Mouse (Mus musculus) hindlimb bud, embryonic 11.5 days (tissue): ENCODE measurements around the gene Hunk.

Source experiments
- DNase-seq: peaks from one replicate; pipeline ENCODE4 v3.0.0-alpha.2; 2012; ENCODE audit warnings: low read depth, low spot score; ENCODE audit errors: extremely low spot score

The Hunk gene

GRCm38 (mm10) chr16:90433551-90433950, 47.7 kb downstream of the Hunk start:
- no peak for DNase-seq

DNA sequence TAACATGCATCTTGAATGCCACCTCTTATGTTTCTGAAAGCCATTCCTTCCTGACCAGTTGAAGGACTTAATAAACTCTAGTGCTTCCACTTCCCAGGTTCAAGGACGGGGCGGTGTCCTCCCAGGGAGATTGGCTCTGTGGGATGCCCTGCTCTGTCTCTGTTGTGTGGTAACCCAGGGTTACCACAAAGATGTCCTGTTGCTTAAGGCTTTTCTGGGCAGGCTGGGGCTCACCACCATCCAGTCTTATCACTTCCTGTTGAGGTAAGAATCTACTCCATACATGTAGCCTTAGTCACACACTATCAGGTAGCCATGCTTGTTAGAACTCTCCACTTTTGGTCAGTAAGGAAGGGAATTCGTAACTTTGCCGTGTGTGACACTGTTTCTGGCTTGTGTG, 49.4 kb downstream of the Hunk start:
- no peak for DNase-seq

GRCm38 (mm10) chr16:90437276-90437675, 51.5 kb downstream of the Hunk start:
- DNase-seq = no peak

DNA sequence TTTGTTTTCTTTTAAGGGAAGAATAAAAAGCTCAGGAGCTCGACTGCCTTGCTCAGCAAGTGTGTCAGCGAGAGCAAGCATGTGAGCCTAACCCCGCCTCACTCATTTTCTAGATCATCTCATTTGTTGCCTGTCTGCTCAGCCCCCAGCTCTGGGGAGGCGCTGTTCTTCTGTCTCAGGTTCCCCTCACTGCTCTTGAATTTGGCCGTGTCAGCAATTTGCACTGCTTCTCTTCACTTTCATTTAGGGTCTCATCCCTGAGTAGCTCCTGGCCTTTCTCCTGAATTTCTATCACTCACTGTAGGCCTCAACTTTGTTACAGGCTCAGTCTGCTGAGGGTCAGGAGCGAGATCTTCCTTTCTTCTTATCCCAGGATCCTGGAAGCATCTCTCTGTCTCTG, 53.7 kb downstream of the Hunk start:
- no peak for DNase-seq

DNA sequence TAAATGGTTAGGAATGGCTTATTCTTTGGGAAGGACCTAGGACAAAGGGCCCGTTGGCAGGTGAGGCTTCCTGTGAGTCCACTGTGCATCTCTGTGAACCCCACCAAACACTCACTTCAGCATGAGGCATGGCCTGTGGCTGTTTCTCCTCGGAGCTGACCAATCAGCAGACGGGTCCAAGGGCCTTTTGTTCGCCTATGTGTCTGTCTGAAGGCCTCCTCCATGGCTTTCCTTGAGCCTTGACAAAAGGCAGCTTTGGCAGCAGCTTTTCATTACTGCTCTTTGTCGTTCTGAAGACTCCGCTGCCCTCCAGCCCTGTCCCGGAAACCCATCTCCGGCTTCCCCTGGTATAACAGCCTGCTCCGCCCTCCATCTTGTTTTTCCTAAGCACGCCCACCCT, 54.8 kb downstream of the Hunk start:
- DNase-seq = no peak

- no peak for DNase-seq
Measured at GRCm38 (mm10) chr16:90442991-90443390, 57.2 kb downstream of the Hunk start.

DNA sequence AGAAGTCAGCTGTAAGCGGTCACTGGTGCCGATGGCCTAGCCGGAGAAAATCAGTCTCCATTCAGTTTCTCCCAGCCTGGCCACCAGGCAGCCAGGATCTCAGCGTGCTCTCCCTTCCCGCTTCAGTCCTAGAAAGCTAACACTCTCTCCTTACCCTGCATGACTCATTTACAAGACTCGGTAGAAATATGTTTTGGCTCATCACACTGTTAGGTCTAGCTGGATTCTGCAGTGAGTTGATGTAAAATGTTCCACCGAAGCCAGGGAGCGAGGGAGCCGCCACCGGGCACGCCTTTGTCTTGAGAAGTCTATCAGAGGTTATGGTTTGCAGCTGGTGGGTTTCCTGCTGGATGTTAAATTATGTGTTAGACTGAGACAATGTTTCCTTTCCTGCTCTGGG, 67.4 kb downstream of the Hunk start:
- no peak for DNase-seq

- no peak for DNase-seq
Measured at GRCm38 (mm10) chr16:90456495-90457125, 70.8 kb downstream of the Hunk start.

GRCm38 (mm10) chr16:90458899-90459610, 73.2 kb downstream of the Hunk start:
- no peak for DNase-seq

DNA sequence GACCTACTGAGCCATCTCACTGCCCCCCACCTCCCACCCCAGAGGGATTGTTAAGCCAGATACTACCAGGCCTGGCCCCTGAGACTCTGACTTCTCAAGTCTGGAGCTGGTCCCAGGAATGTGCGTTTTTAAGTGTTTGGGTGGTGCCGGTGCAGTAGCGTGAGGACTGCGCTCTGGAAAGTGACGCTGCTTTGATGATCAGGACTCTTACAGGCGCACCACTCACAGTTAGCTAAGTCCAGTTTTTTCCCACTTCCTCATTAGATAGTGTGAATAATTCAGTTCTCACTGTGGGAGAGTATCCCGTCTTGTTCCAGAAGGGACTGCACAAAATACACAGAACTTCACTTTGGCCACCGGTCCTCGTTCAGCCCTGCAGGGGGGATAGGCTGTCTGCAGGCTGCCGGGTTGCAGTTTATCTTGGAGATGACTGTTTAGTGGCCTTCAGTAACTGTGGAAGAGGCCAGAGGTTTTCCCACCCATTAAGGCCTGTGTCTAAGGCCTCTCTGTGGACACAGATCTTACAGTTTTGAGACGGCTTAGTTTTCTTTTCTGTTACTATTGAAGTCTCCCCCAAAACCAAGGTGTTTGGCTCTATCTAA, 75.6 kb downstream of the Hunk start:
- DNase-seq = no peak

DNA sequence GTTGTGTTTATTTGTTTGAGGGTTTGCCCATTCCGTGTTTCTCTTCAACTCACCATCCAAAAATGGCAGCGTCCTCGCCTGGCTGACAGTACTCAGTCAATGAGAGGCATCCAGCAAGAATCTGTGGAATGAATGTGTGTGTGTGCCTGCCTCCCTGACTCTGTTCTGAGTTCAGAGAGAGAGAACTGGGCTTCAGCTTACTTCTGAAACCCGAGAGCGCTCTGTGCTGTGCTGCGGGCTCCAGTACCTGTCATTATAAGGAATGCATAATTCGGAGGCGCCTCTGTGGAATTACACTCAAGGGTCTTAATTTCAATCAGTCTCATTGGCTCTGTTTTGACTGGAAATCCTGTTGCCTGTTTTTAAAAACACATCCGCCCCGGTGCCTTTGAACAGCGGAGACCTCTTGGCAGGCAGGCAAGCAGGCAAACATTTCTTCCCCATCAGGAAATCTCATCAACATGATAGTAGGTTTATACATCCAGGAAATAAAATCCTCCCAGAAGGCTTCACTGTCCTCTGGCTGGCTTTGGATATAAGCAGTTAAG, 77.0 kb downstream of the Hunk start:
- no peak for DNase-seq

DNA sequence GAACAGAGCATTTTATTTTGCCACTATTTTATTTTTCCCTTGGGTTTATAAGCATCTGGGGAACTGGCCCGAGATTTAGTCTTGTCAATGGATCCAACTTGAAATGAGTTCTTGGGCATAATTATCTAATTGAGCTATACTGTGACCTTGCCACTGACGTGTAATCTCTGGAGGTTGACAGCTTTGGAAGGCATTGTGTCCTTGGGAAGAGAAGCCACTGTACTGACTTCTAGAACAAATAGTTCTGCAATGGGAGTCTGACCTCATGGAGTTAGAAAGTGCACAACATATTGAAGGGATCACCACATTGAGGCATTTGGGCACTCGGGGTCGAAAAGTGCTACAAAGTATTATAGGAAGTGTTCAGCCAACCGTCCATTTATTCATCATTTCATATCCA, 79.3 kb downstream of the Hunk start:
- no peak for DNase-seq

GRCm38 (mm10) chr16:90468286-90468685, 82.5 kb downstream of the Hunk start:
- DNase-seq = no peak

GRCm38 (mm10) chr16:90475701-90476229, 90.0 kb downstream of the Hunk start:
- DNase-seq = no peak

GRCm38 (mm10) chr16:90481612-90482011, 95.8 kb downstream of the Hunk start:
- no peak for DNase-seq

GRCm38 (mm10) chr16:90483341-90483740, 97.5 kb downstream of the Hunk start:
- no peak for DNase-seq

DNA sequence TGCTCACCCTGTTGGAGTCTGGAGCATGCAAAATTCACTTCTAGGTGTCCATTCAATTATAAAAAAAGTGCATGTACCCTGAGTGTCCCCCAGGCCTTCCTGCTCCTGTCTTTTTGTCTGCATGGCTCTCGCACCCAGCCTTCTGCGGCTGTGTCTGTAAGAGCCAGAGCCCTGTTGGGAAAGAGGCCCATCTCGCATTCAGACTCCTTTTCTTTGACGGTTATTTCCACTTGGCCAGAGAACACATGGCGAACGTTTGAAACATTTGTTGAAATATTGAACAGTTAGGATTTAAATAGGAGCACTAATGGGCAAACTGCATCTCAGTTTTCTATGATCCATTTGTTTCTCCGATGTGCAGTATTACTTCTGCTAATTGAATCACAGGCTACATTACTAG, 99.3 kb downstream of the Hunk start:
- no peak for DNase-seq

- no peak for DNase-seq
Measured at GRCm38 (mm10) chr16:90485599-90485998, 99.8 kb downstream of the Hunk start.

DNA sequence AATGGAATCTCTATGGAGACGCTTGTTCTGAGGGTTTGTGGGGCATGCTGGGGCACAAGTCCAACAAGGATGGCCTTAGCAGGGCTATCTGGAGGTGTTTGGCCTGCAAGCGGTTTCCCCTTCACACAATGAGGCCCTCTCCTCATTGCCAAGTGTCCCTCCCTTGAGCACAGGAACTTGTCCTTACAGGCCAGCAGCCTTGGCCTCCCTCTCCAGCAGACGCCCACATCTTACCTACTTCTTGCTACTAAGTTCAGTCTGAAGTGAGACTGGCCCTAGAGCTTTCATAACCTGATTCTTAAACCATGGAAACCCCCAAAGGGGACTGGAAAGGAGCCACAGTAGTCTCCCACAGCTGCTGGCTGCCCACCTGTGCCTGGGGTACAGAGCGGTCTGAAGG, 104.3 kb downstream of the Hunk start:
- no peak for DNase-seq

- peak; percentile 14 for DNase-seq
Measured at GRCm38 (mm10) chr16:90491898-90492499, 106.2 kb downstream of the Hunk start.

DNA sequence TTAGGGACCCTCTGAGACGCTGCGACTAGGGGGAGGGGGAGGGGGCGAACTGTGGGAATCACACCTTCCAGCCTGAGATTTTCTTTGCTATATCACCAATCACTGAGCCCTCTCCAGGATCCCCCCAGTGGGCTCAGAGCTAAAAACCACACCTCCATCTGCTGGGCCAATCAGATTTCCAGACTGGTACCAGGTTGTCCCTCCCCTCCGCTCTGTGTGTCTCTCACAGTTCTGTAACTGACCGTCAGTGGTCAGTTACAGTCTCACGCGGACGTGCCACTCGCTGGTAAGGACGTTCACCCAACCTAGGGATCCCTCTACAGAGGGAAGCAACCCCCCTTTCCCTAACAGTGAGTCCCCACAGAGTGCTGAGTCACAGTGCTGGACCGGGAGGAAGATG, 111.1 kb downstream of the Hunk start:
- no peak for DNase-seq
